Mouse (Mus musculus) MEL (cell line): ENCODE results near the gene Agbl1. TPM values are rescaled to one million over a fixed set of nuclear protein-coding genes. Genes with fewer than 3 reads are reported as not detected.

Experiments
- DNase-seq: peaks from one replicate; pipeline ENCODE4 v3.0.0; 2011; ENCODE audit warnings: low read depth, low spot score
- H3K27ac ChIP-seq: 2 replicates; pipeline ENCODE4 v1.5.1; 2012; ENCODE audit warnings: low read depth, mild to moderate bottlenecking, control low read depth, low read length, moderate library complexity; ENCODE audit not compliant: control insufficient read depth
- H3K27me3 ChIP-seq, 2 experiments: fragments of 150-350 bp in 1 of 2; sonication (generic) in 1 of 2; 2 replicates each; pipeline ENCODE4 v1.6.1; 2012; ENCODE audit warnings: low read length in 2 of 2, mild to moderate bottlenecking in 2 of 2, improper control_type of control experiment in 1 of 2, moderate library complexity in 1 of 2; ENCODE audit not compliant: insufficient read depth in 2 of 2, control insufficient read depth in 1 of 2
- H3K36me3 ChIP-seq, 2 experiments: 2 replicates each; pipeline ENCODE4 v1.6.1; 2012 to 2014; ENCODE audit warnings: low read length in 2 of 2, improper control_type of control experiment in 1 of 2, inconsistent platforms in 1 of 2, mild to moderate bottlenecking in 1 of 2; ENCODE audit not compliant: insufficient read depth in 2 of 2, control insufficient read depth in 1 of 2
- H3K4me1 ChIP-seq, 2 experiments: fragments of 150-350 bp in 1 of 2; sonication (generic) in 1 of 2; 2 replicates each; pipeline ENCODE4 v1.6.1; 2012; ENCODE audit warnings: low read length in 2 of 2, improper control_type of control experiment in 1 of 2, mild to moderate bottlenecking in 1 of 2; ENCODE audit not compliant: insufficient read depth in 2 of 2, control insufficient read depth in 1 of 2
- H3K4me3 ChIP-seq, 2 experiments: fragments of 150-350 bp in 1 of 2; sonication (generic) in 1 of 2; 2 replicates each; pipeline ENCODE4 v1.5.1; 2012; ENCODE audit warnings: low read depth in 2 of 2, low read length in 2 of 2, mild to moderate bottlenecking in 2 of 2, moderate library complexity in 2 of 2, control low read depth in 1 of 2, improper control_type of control experiment in 1 of 2; ENCODE audit not compliant: control insufficient read depth in 1 of 2, insufficient read depth in 1 of 2
- H3K79me2 ChIP-seq: 2 replicates; pipeline ENCODE4 v1.6.1; 2012; ENCODE audit warnings: mild to moderate bottlenecking, low read length, moderate library complexity; ENCODE audit not compliant: control insufficient read depth, poor library complexity, insufficient read depth
- H3K9ac ChIP-seq: 2 replicates; pipeline ENCODE4 v1.6.1; 2012; ENCODE audit warnings: low read depth, mild to moderate bottlenecking, control low read depth, low read length, moderate library complexity; ENCODE audit not compliant: control insufficient read depth, poor library complexity, severe bottlenecking
- H3K9me3 ChIP-seq: fragments of 150-350 bp; sonication (generic); replicated peaks from 2 replicates; pipeline ENCODE4 v1.6.1; 2012; ENCODE audit warnings: mild to moderate bottlenecking, low read length, improper control_type of control experiment, moderate library complexity; ENCODE audit not compliant: insufficient read depth
- CHD1 ChIP-seq: IDR thresholded peaks from 2 replicates; pipeline ENCODE4 v1.6.1; 2012; ENCODE audit warnings: low read depth, mild to moderate bottlenecking, inconsistent platforms, low read length, improper control_type of control experiment
- ETS1 ChIP-seq: IDR thresholded peaks from 2 replicates; pipeline ENCODE4 v1.6.1; 2012; ENCODE audit warnings: low read depth, mild to moderate bottlenecking, inconsistent platforms, low read length, improper control_type of control experiment, moderate library complexity
- GATA1 ChIP-seq: IDR thresholded peaks from 2 replicates; pipeline ENCODE4 v1.6.1; 2011; ENCODE audit warnings: low read depth, low read length, improper control_type of control experiment
- MAFK ChIP-seq: IDR thresholded peaks from 2 replicates; pipeline ENCODE4 v1.6.1; 2011; ENCODE audit warnings: low read depth, mild to moderate bottlenecking, low read length, improper control_type of control experiment, borderline replicate concordance
- MAZ ChIP-seq: IDR thresholded peaks from 2 replicates; pipeline ENCODE4 v1.6.1; 2012; ENCODE audit warnings: low read depth, mild to moderate bottlenecking, inconsistent platforms, low read length, improper control_type of control experiment
- MXI1 ChIP-seq: IDR thresholded peaks from 2 replicates; pipeline ENCODE4 v1.6.1; 2011; ENCODE audit warnings: mild to moderate bottlenecking, low read depth, low read length, improper control_type of control experiment
- NELFE ChIP-seq: IDR thresholded peaks from 2 replicates; pipeline ENCODE4 v1.6.1; 2011; ENCODE audit warnings: low read depth, low read length, improper control_type of control experiment
- POLR2AphosphoS2 ChIP-seq: IDR thresholded peaks from 2 replicates; pipeline ENCODE4 v1.6.1; 2011; ENCODE audit warnings: low read length, improper control_type of control experiment
- RCOR1 ChIP-seq: IDR thresholded peaks from 2 replicates; pipeline ENCODE4 v1.6.1; 2012; ENCODE audit warnings: low read depth, mild to moderate bottlenecking, inconsistent platforms, low read length, improper control_type of control experiment
- SIN3A ChIP-seq: IDR thresholded peaks from 2 replicates; pipeline ENCODE4 v1.6.1; 2012; ENCODE audit warnings: low read length, improper control_type of control experiment, inconsistent platforms
- TAL1 ChIP-seq: IDR thresholded peaks from 2 replicates; pipeline ENCODE4 v1.6.1; 2012; ENCODE audit warnings: mild to moderate bottlenecking, inconsistent platforms, low read length, moderate library complexity, mixed read lengths
- USF2 ChIP-seq, 2 experiments: IDR thresholded peaks; 2 replicates each; pipeline ENCODE4 v1.6.1; 2011 to 2012; ENCODE audit warnings: improper control_type of control experiment in 2 of 2, low read length in 2 of 2, borderline replicate concordance in 1 of 2, inconsistent platforms in 1 of 2, low read depth in 1 of 2, mild to moderate bottlenecking in 1 of 2; ENCODE audit not compliant: insufficient read depth in 1 of 2
- ZMIZ1 ChIP-seq: IDR thresholded peaks from 2 replicates; pipeline ENCODE4 v1.6.1; 2012; ENCODE audit warnings: low read depth, mild to moderate bottlenecking, inconsistent platforms, low read length, improper control_type of control experiment, moderate library complexity
- polyA plus RNA-seq, 2 experiments: library from polyadenylated mRNA; stranded (reverse) in 1 of 2; unstranded in 1 of 2; fragments of >175 nt in 1 of 2; fragments of >200 nt in 1 of 2; gene quantifications; 2 replicates each; pipeline versions ENCODE4 v1.2.1 to v1.2.4; 2012; ENCODE audit warnings: low replicate concordance in 2 of 2, low read depth in 1 of 2; ENCODE audit not compliant: insufficient read length in 2 of 2, insufficient read depth in 1 of 2, missing spikeins in 1 of 2
- total RNA-seq: library from RNA; depleted of rRNA; stranded (reverse); fragments of 300-350 nt; gene quantifications from 2 replicates; pipeline ENCODE4 v1.2.3, GENCODE M21; 2012

The Agbl1 gene
- total and polyA plus RNA-seq, 3 experiments: not detected

- H3K4me3 ChIP-seq: no peak overlapping the region
- H3K27me3 ChIP-seq: no peaks in the 10 kb centered on the region
- H3K79me2 ChIP-seq: no peaks in the 10 kb centered on the region
- DNase-seq: no peak
- TF ChIP-seq ZMIZ1: no peak
- no peak for TF ChIP-seq CHD1
- no peak for TF ChIP-seq MAZ
- no peak for TF ChIP-seq USF2 (IDR thresholded peaks at IDR 0.05; ENCODE audit: borderline replicate concordance in 1 of 2, insufficient read depth in 1 of 2, low read depth in 1 of 2, low read length in 2 of 2)
- TF ChIP-seq ETS1: no peak
- TF ChIP-seq TAL1: no peak
- no peak for TF ChIP-seq SIN3A
- no peak for TF ChIP-seq MXI1
- no peak for TF ChIP-seq RCOR1
- TF ChIP-seq MAFK: no peak
- no peaks in the 10 kb centered on the region for H3K36me3 ChIP-seq
- no peak overlapping the region for H3K27ac ChIP-seq
- no peak overlapping the region for H3K9ac ChIP-seq
- no peaks in the 10 kb centered on the region for H3K4me1 ChIP-seq
- H3K9me3 ChIP-seq: no peaks in the 10 kb centered on the region
These were observed 865.5 kb downstream of the Agbl1 start for GRCm38 (mm10) chr7:77095153-77095552.

GRCm38 (mm10) chr7:77114021-77114420, 884.3 kb downstream of the Agbl1 start:
- H3K4me3 ChIP-seq: no peak overlapping the region
- H3K27ac ChIP-seq: no peak overlapping the region
- TF ChIP-seq GATA1 (no peak), SIN3A (no peak), NELFE (no peak)
- no peaks in the 10 kb centered on the region for H3K36me3 ChIP-seq
- H3K27me3 ChIP-seq: no peaks in the 10 kb centered on the region
- DNase-seq: no peak
- H3K79me2 ChIP-seq: no peaks in the 10 kb centered on the region
- no peaks in the 10 kb centered on the region for H3K4me1 ChIP-seq
- no peaks in the 10 kb centered on the region for H3K9me3 ChIP-seq
- H3K9ac ChIP-seq: no peak overlapping the region

DNA sequence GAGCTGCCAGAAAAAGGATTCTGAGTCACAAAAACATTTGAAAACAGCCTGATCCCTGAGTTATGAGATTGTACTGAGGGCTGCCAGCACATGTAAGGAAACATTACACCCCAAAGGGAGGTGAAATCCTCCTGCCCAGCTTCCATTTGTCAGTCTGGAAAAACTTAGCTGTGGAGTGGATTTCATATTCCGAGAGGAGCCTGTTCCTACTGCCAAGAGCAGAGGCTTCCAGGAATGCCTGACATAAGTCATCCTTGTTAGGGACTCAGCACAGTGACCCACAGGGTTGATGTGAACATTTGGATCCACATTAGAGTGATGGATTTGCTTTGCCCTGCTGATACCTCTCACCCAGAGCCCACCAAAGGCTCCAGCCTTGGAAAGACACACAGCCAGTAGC, 899.4 kb downstream of the Agbl1 start:
- no peaks in the 10 kb centered on the region for H3K36me3 ChIP-seq
- H3K27ac ChIP-seq: no peak overlapping the region
- H3K27me3 ChIP-seq: no peaks in the 10 kb centered on the region
- H3K9me3 ChIP-seq: no peaks in the 10 kb centered on the region
- TF ChIP-seq POLR2AphosphoS2: no peak
- no peaks in the 10 kb centered on the region for H3K4me1 ChIP-seq
- no peak overlapping the region for H3K9ac ChIP-seq
- no peak for DNase-seq
- no peak overlapping the region for H3K4me3 ChIP-seq
- no peaks in the 10 kb centered on the region for H3K79me2 ChIP-seq
